Mouse (Mus musculus) urinary bladder, postnatal 0 days (tissue): Measurements from ENCODE around the gene Sult2a3. TPM values are rescaled to one million over a fixed set of nuclear protein-coding genes. Genes with fewer than 3 reads are reported as not detected.

Source experiments
- polyA plus RNA-seq: library from polyadenylated mRNA; unstranded; fragments of >200 nt; fragmentation: Nextera tagmentation; extraction: Ambion mirVana; gene quantifications from 2 replicates; pipeline ENCODE4 v1.2.1, GENCODE M21; 2015

The Sult2a3 gene
- not detected in 2 replicates for polyA plus RNA-seq

GRCm38 (mm10) chr7:14122944-14123343 is at the start of gene Sult2a3:
Gene Sult2a3 (minus strand): TSS chr7:14123044.

Other genes starting within 250 kb of the Sult2a3 start
- gene Sult2a4, start 133.4 kb downstream of the Sult2a3 start, polyA plus RNA-seq, result not detected in 2 replicates
- not detected in 2 replicates for gene Sult2a6, start 131.8 kb upstream of the Sult2a3 start, polyA plus RNA-seq
- gene Obox8, start 210.5 kb upstream of the Sult2a3 start, polyA plus RNA-seq, result not detected in 2 replicates